Mouse (Mus musculus) right cerebral cortex, adult 18-20 months (tissue): ENCODE data around the gene Gpbp1l1.

Source experiments
- DNase-seq: peaks from one replicate; pipeline ENCODE4 v3.0.0; 2022; ENCODE audit warnings: mixed read lengths

The Gpbp1l1 gene

DNA sequence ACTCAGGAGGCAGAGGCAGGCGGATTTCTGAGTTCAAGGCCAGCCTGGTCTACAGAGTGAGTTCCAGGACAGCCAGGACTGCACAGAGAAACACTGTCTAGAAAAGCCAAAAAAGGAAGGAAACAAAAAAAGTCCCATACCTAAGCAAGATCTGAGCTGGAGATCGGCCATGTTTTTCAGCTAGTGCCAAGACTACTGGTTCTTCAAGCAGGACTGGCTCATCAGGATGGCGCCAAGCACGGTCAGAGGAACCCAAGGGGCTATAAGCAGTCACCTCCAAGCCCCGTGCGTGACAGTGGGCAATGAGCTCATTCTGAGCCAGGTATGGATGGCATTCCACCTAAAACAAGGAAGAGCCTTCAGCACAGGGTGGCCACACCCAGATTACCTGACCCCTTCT, 81.4 kb downstream of the Gpbp1l1 start:
- no peak for DNase-seq

DNA sequence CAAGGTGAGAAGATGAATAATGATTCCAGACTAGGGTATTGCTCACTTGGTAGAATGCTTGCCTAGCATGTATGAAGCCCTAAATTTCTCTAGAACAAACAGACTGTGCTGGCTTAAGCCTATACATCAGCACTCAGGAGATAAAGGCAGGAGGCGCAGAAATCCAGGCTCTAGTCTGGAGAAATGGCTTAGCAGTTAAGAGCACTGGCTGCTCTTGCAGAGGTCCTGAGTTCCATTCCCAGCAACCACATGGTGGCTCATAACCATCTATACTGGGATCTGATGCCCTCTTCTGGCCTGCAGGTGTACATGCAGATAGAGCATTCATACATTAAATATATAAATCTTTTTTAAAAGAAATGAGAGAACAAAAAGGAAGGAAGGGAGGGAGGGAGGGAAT, 84.6 kb downstream of the Gpbp1l1 start:
- no peak for DNase-seq
